Mouse (Mus musculus) kidney, embryonic 16.5 days (tissue): ENCODE results near the gene Dlg5. TPM values are rescaled to one million over a fixed set of nuclear protein-coding genes. Genes with fewer than 3 reads are reported as not detected.

Experiments
- ATAC-seq: fragments of 200-750 bp; cut with Nextera tagmentation; 2 replicates; pipeline ENCODE4 v1.8.0; 2017; ENCODE audit warnings: moderate TSS enrichment; ENCODE audit not compliant: low FRiP score, low TSS enrichment
- H3K27ac ChIP-seq: fragments of 300-500 bp; sonication (generic); 2 replicates; pipeline ENCODE4 v1.5.1; 2014; ENCODE audit warnings: low read length
- H3K27me3 ChIP-seq: fragments of 300-500 bp; sonication (generic); 2 replicates; pipeline ENCODE4 v1.6.1; 2014; ENCODE audit warnings: low read length, control low read depth, mixed read lengths; ENCODE audit not compliant: insufficient read depth
- H3K36me3 ChIP-seq: fragments of 300-500 bp; sonication (generic); 2 replicates; pipeline ENCODE4 v1.6.1; 2014; ENCODE audit warnings: low read length, control low read depth, mixed read lengths; ENCODE audit not compliant: insufficient read depth
- H3K4me1 ChIP-seq: fragments of 300-500 bp; sonication (generic); 2 replicates; pipeline ENCODE4 v1.6.1; 2014; ENCODE audit warnings: low read length, control low read depth, mixed read lengths; ENCODE audit not compliant: insufficient read depth
- H3K4me2 ChIP-seq: fragments of 300-500 bp; sonication (generic); replicated peaks from 2 replicates; pipeline ENCODE4 v1.6.1; 2014; ENCODE audit warnings: low read depth, low read length
- H3K4me3 ChIP-seq: fragments of 300-500 bp; sonication (generic); 2 replicates; pipeline ENCODE4 v1.5.1; 2014; ENCODE audit warnings: mild to moderate bottlenecking, low read length
- H3K9ac ChIP-seq: fragments of 300-500 bp; sonication (generic); replicated peaks from 2 replicates; pipeline ENCODE4 v1.6.1; 2014; ENCODE audit warnings: low read length
- H3K9me3 ChIP-seq: fragments of 300-500 bp; sonication (generic); 2 replicates; pipeline ENCODE4 v1.6.1; 2016; ENCODE audit warnings: low read length, control low read depth
- WGBS: fragments of 180-500 bp; shearing (Covaris S2); extraction: QIAGEN DNeasy Blood & Tissue Kit; methylation state at CpG from one replicate; pipeline ENCODE4 v1.1.7; 2014; 5-methylcytosine and 5-hydroxymethylcytosine counted together
- polyA plus RNA-seq: library from polyadenylated mRNA; unstranded; fragments of >200 nt; fragmentation: Nextera tagmentation; extraction: Ambion mirVana; gene quantifications from 2 replicates; pipeline ENCODE4 v1.2.1, GENCODE M21; 2015

The Dlg5 gene
- polyA plus RNA-seq, 1 experiment from 2014 or later: 13.7 TPM

DNA sequence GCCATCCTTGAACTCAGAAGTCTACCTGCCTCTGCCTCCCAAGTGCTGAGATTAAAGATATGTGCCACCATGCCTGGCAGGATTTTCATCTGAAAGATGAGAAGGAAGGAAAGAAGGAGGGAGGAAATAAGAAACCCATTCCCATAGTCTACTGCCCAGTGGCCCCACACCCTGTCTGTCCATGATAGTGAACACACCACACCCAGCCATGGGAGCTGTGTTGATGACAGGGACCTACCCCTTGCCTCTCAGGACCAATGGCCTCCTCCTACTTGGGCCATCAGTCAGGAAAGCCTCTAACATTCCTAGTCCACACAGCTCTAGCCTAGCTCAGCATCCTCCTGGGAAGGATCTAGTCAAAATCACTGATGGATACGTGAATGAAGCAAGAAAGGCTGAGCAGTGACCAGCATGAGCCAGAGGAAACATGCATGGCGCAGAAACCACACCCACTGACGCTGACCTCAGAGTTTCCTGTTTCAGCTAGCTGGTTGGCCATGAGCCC is 102.7 kb downstream of the Dlg5 start:
- no peak overlapping the region for H3K27ac ChIP-seq
- no peak for ATAC-seq
- H3K4me1 ChIP-seq: peaks cover 4% of the 10 kb centered on the region; the same call in 1 of the 2 replicates
- no peaks in the 10 kb centered on the region for H3K9me3 ChIP-seq
- H3K4me2 ChIP-seq: no peak overlapping the region
- H3K27me3 ChIP-seq: no peaks in the 10 kb centered on the region
- WGBS: 74% methylated on average over 3 of the region's 3 CpGs
- H3K4me3 ChIP-seq: no peak overlapping the region
- H3K9ac ChIP-seq: no peak overlapping the region
- peaks cover 57% of the 10 kb centered on the region for H3K36me3 ChIP-seq

DNA sequence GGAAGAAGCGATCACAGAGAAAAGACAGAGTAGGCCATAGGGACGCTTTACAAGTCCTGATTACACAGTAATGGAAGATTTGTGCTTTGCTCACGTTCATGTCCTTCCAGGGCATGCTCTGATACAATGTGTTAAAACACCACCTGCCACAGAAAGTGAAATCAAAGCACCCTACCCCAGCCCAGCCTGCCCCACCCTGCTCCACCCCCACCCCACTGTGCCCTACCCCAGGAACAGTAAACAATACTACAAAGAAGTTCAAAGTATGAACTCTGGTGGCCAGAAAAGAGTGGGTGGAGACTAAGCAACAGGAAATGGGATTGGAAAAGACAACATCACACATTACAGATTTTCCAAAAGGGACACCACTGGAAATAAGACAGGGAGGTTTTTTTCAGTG is 104.0 kb downstream of the Dlg5 start:
- ATAC-seq: no peak
- no peak overlapping the region for H3K4me2 ChIP-seq
- H3K4me1 ChIP-seq: peaks cover 4% of the 10 kb centered on the region; the same call in 1 of the 2 replicates
- peaks cover 56% of the 10 kb centered on the region for H3K36me3 ChIP-seq
- no peaks in the 10 kb centered on the region for H3K27me3 ChIP-seq
- no peak overlapping the region for H3K4me3 ChIP-seq
- no peak overlapping the region for H3K27ac ChIP-seq
- WGBS: 77% methylated on average over 3 of the region's 3 CpGs
- H3K9me3 ChIP-seq: no peaks in the 10 kb centered on the region
- no peak overlapping the region for H3K9ac ChIP-seq

DNA sequence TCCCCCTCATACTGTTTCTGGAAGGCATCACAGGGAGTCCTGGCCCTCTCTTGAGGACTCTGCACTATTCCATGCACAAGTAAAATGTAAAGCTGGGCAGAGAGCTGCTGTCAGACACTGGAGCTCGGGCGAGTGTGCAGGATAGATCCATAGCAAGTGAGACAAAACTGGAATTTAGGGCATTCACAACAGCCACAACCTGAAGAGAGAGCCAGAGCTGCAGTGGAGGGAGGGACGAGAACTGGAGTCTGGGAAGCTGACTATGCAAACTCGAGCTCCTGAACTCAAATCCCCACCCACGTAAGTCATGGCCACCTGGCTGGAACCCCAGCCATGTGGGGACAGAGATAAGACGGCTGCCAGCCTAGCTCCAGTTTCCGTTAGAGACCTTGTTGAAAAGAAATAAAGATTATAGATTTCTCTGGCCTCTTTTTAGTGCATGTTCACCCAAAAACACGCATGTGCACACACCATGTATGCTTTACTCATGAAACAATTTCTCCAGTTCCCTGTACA is 105.4 kb downstream of the Dlg5 start:
- Histone ChIP-seq H3K27ac (no peak overlapping the region), H3K27me3 (no peaks in the 10 kb centered on the region), H3K36me3 (peaks cover 51% of the 10 kb centered on the region), H3K4me3 (no peak overlapping the region), H3K4me1 (peaks cover 4% of the 10 kb centered on the region; the same call in 1 of the 2 replicates), H3K9me3 (no peaks in the 10 kb centered on the region), H3K4me2 (no peak overlapping the region), H3K9ac (no peak overlapping the region)
- ATAC-seq: no peak
- WGBS: 79% methylated on average over 8 of the region's 8 CpGs

- H3K27me3 ChIP-seq: no peaks in the 10 kb centered on the region
- no peaks in the 10 kb centered on the region for H3K4me1 ChIP-seq
- H3K9me3 ChIP-seq: no peaks in the 10 kb centered on the region
- ATAC-seq: no peak
- no peak overlapping the region for H3K4me2 ChIP-seq
- H3K4me3 ChIP-seq: no peak overlapping the region
- H3K27ac ChIP-seq: no peak overlapping the region
- WGBS: 91% methylated on average over 11 of the region's 11 CpGs
- no peak overlapping the region for H3K9ac ChIP-seq
- H3K36me3 ChIP-seq: peaks cover 58% of the 10 kb centered on the region
Observed at GRCm38 (mm10) chr14:24136908-24137307, 108.8 kb downstream of the Dlg5 start.

DNA sequence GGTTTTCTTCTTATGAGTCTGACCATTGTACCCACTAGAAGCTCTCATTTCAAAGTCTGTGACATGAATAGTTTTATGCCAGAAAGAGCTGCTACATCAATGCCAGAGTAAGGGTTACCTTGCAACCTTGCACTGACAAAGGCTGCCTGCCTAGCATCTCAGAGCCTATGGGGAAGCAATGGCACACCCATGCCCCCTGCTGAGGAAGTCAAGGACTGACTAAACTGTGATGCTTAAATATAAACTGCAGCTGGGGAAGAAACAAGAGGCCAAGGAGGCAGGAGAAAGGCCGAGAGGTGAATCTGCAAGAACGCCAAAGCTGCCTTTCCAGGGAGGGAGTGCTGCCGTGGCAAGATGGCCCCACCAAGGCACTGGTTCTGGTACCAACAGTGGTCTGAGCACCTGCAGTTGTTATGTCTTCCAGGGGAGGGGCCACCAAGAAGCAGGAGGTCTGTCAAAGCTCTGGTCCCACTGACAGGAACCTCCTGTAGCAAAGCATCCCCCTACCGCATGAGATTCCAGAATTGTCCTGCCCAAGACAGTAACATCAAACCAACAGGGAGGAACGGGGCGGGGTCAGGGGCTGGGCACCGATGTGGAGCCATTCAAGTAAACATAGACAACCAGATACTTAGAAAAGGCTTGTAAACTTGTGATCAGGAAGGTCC is 111.0 kb downstream of the Dlg5 start:
- Histone ChIP-seq H3K4me1 (no peaks in the 10 kb centered on the region), H3K9me3 (no peaks in the 10 kb centered on the region), H3K4me2 (no peak overlapping the region), H3K36me3 (peaks cover 48% of the 10 kb centered on the region), H3K4me3 (no peak overlapping the region), H3K27ac (no peak overlapping the region), H3K27me3 (no peaks in the 10 kb centered on the region), H3K9ac (no peak overlapping the region)
- no peak for ATAC-seq
- WGBS: 78% methylated on average over 7 of the region's 7 CpGs

GRCm38 (mm10) chr14:24133801-24134200 is 111.9 kb downstream of the Dlg5 start:
- Histone ChIP-seq H3K36me3 (peaks cover 38% of the 10 kb centered on the region), H3K9ac (no peak overlapping the region), H3K27ac (no peak overlapping the region), H3K4me3 (no peak overlapping the region), H3K4me2 (no peak overlapping the region), H3K27me3 (no peaks in the 10 kb centered on the region), H3K4me1 (no peaks in the 10 kb centered on the region), H3K9me3 (no peaks in the 10 kb centered on the region)
- WGBS: 91% methylated on average over 8 of the region's 8 CpGs
- no peak for ATAC-seq

DNA sequence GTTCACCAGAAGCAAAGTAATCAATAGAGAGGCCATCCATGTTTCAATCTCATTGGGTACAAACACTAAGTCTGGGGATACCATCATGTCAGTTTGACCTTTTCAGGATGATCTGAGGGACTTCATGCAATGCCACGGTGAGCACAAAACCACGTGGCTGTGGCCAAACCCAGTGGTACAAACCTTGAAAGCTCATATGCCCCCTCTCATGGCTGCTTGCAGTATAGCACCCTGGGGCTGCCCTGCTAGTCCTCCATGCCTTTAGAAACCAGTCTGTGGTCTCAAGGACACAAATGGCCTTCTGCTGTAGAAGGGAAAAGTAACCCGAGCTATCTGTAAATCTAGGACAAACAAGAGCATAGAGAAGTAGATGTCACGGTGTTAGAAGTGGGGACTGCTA is 113.6 kb downstream of the Dlg5 start:
- no peak for ATAC-seq
- WGBS: 36% methylated on average over 4 of the region's 4 CpGs
- Histone ChIP-seq H3K4me1 (no peaks in the 10 kb centered on the region), H3K4me2 (no peak overlapping the region), H3K36me3 (peaks cover 24% of the 10 kb centered on the region), H3K27me3 (no peaks in the 10 kb centered on the region), H3K9ac (no peak overlapping the region), H3K27ac (no peak overlapping the region), H3K4me3 (no peak overlapping the region), H3K9me3 (no peaks in the 10 kb centered on the region)

GRCm38 (mm10) chr14:24125069-24125468 is 120.7 kb downstream of the Dlg5 start:
- Histone ChIP-seq H3K4me2 (no peak overlapping the region), H3K4me1 (no peaks in the 10 kb centered on the region), H3K36me3 (no peaks in the 10 kb centered on the region), H3K27me3 (no peaks in the 10 kb centered on the region), H3K9ac (no peak overlapping the region), H3K27ac (no peak overlapping the region), H3K9me3 (no peaks in the 10 kb centered on the region), H3K4me3 (no peak overlapping the region)
- ATAC-seq: no peak
- WGBS: 73% methylated on average over 2 of the region's 2 CpGs

- Histone ChIP-seq H3K4me1 (no peaks in the 10 kb centered on the region), H3K4me2 (no peak overlapping the region), H3K27me3 (no peaks in the 10 kb centered on the region), H3K9ac (no peak overlapping the region), H3K36me3 (no peaks in the 10 kb centered on the region), H3K27ac (no peak overlapping the region), H3K9me3 (no peaks in the 10 kb centered on the region), H3K4me3 (no peak overlapping the region)
- WGBS: 48% methylated on average over 1 of the region's 1 CpGs
- no peak for ATAC-seq
Observed at GRCm38 (mm10) chr14:24124171-24124570, 121.5 kb downstream of the Dlg5 start.

DNA sequence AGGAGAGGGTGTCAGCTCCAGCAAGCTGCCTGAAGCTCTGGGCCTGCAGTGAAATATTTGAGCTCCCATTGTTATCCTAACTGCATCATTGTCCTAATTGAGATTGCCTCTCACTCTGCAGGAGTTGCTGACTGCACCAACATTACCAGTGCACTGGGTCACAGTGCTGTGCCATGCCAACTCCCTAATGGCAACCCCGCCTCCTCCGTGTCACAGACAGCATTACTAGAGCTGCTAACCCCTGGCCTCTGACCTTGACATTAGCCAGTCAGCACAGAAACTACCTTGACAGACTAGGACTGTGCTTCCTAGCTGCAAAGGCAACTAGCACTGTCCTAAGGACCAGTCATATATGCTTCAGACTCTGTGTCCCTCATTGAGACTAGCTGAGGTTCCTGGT is 139.0 kb downstream of the Dlg5 start:
- H3K27me3 ChIP-seq: no peaks in the 10 kb centered on the region
- H3K27ac ChIP-seq: no peak overlapping the region
- no peak overlapping the region for H3K4me2 ChIP-seq
- no peaks in the 10 kb centered on the region for H3K9me3 ChIP-seq
- no peaks in the 10 kb centered on the region for H3K36me3 ChIP-seq
- 68% methylated on average over 2 of the region's 2 CpGs for WGBS
- H3K4me1 ChIP-seq: no peaks in the 10 kb centered on the region
- H3K4me3 ChIP-seq: no peak overlapping the region
- no peak overlapping the region for H3K9ac ChIP-seq
- no peak for ATAC-seq
